Mouse (Mus musculus): Measurements from ENCODE around the gene Susd2. TPM values are rescaled to one million over a fixed set of nuclear protein-coding genes. Genes with fewer than 3 reads are reported as not detected.

Susd2 gene
- polyA plus RNA-seq, 1 experiment from 2014 or later = 3.8 TPM

DNA sequence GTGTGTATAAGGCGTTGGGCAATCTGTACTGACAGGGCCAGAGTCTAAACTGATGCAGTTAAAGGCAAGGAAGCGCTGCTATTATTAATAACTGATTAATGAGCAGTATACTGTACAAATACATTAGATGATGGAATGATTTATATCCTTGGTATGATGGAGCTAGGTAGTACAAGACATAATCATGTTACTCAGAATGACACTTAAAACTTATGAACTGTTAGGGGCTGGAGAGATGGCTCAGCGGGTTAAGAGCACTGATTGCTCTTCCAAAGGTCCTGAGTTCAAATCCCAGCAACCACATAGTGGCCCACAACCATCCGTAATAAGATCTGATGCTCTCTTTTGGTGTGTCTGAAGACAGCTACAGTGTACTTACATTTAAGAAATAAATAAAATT is 36.6 kb downstream of the Susd2 start:
- Histone ChIP-seq H3K9ac (no peak overlapping the region), H3K27ac (no peak overlapping the region), H3K4me1 (replicated peaks) (no peaks in the 10 kb centered on the region), H3K4me2 (no peak overlapping the region), H3K36me3 (no peaks in the 10 kb centered on the region), H3K27me3 (no peaks in the 10 kb centered on the region), H3K4me3 (no peak overlapping the region), H3K9me3 (no peaks in the 10 kb centered on the region)
- 88% methylated on average over 4 of the region's 4 CpGs for WGBS
- no peak for ATAC-seq (ENCODE audit: low FRiP score)

DNA sequence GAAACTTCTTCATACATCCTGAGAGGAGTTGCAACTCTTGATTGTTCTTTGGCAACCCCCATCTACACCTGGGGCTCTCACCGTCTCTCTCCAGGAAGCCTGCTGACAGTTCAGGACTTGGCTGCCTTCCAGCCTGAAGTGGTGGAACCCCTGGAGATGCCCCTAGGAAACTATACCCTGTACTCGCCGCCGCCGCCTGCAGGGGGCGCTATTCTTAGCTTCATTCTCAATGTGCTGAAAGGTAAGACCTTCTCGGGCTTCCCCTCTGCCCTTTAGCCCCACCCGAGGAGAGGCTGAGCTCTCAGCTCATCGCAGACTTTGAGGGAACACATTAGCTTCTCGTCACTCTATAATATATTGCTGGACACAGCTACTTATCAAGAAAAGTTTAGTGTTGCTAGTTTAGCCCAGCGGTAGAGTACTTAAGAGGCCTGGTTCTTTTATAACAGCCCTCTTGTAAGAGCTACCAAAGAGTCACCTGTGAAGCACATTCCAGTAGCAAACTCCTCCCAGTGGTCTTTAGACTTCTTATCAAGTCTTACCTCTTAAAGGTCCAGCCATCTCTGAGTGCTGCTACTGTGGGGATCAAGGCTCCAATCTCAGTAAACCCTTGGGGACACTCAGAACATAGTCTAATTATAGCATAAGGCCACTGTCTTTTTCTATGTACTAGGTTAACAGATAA is 38.5 kb downstream of the Susd2 start:
- H3K27ac ChIP-seq = no peak overlapping the region
- H3K4me3 ChIP-seq = no peak overlapping the region
- no peaks in the 10 kb centered on the region for H3K36me3 ChIP-seq
- WGBS = 48% methylated on average over 11 of the region's 11 CpGs
- H3K9me3 ChIP-seq = no peaks in the 10 kb centered on the region
- no peaks in the 10 kb centered on the region for H3K4me1 ChIP-seq (replicated peaks)
- H3K9ac ChIP-seq = no peak overlapping the region
- no peaks in the 10 kb centered on the region for H3K27me3 ChIP-seq
- no peak overlapping the region for H3K4me2 ChIP-seq
- ATAC-seq (ENCODE audit: low FRiP score) = no peak

DNA sequence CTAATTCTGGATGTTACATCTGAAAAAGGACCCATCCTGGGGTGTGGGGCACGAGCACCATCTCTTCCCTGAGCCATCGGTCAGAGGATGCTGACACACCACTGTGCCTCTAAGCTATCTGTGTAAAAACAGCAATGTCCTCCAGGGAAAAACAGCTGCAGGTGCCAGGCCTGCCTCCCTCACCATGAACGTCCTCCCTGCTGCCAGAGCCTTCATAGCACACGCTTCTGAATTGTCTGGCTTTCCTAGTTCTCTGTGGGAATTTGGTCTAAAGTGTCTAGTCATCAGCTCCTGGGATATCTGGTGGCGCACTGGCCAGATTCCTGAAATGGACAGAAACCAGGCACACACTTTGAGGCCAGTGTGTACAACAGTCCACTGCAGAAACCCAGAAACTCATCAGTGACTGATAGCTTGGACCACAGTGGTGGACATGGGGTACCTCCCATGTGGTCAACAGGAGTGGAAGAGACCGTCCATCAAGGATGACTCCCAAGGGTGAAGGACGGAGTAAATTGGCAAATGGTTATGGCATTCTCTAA is 43.5 kb downstream of the Susd2 start:
- WGBS = 87% methylated on average over 7 of the region's 7 CpGs
- no peaks in the 10 kb centered on the region for H3K4me1 ChIP-seq (replicated peaks)

DNA sequence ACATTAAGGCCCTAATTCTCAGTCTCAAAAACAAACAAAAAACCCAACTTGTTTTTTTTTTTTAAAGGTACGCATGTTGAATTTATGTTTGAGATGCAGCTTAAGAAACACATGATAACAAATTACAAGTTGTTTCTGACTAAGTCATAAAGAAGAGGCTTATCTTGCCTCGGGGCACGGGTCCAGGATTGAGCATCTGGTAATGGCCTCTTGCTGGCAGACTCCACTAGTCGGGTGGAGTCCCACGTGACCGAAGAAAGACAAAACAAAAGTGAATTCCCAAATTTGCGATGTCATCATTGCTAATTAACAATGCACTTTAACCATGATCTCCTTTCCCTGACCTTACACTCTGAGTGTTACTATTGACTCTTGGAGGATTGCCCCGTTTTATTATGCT is 47.8 kb downstream of the Susd2 start:
- H3K9ac ChIP-seq = no peak overlapping the region
- no peak for ATAC-seq (ENCODE audit: low FRiP score)
- WGBS = 84% methylated on average over 8 of the region's 8 CpGs
- no peaks in the 10 kb centered on the region for H3K4me1 ChIP-seq (replicated peaks)
- no peaks in the 10 kb centered on the region for H3K27me3 ChIP-seq
- H3K9me3 ChIP-seq = 0 out of 2 replicates have a peak, but pooled peaks cover 4% of the 10 kb centered on the region
- no peak overlapping the region for H3K4me2 ChIP-seq
- H3K36me3 ChIP-seq = no peaks in the 10 kb centered on the region
- H3K27ac ChIP-seq = no peak overlapping the region
- H3K4me3 ChIP-seq = no peak overlapping the region

More for the DNA sequence above, 43.5 kb downstream of the Susd2 start:
- H3K9me3 ChIP-seq = 0 out of 2 replicates have a peak, but pooled peaks cover 4% of the 10 kb centered on the region
- H3K9ac ChIP-seq = no peak overlapping the region
- H3K4me3 ChIP-seq = no peak overlapping the region
- no peaks in the 10 kb centered on the region for H3K27me3 ChIP-seq
- H3K27ac ChIP-seq = no peak overlapping the region
- no peaks in the 10 kb centered on the region for H3K36me3 ChIP-seq
- no peak overlapping the region for H3K4me2 ChIP-seq
- no peak for ATAC-seq (ENCODE audit: low FRiP score)

DNA sequence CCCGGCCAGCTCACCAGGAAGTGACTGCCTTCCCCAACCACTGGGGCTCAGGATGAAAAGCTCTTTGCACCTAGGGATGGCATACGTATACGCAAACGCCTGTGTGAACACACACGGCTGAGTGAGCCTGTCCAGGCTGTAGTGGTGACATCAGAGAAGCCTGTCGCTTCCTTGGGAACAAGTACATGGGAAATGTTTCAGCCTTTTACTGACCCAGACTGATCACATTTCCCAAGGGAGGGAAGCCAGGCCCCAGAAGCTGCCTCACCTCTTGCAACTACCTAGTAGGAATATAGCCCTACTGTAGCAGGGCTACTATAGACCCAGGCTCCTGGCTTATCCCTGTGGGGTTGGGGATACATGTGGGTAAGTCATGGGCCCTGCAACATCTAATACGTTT is 51.2 kb downstream of the Susd2 start:
- ATAC-seq (ENCODE audit: low FRiP score) = no peak
- WGBS = 86% methylated on average over 7 of the region's 7 CpGs
- no peaks in the 10 kb centered on the region for H3K36me3 ChIP-seq

DNA sequence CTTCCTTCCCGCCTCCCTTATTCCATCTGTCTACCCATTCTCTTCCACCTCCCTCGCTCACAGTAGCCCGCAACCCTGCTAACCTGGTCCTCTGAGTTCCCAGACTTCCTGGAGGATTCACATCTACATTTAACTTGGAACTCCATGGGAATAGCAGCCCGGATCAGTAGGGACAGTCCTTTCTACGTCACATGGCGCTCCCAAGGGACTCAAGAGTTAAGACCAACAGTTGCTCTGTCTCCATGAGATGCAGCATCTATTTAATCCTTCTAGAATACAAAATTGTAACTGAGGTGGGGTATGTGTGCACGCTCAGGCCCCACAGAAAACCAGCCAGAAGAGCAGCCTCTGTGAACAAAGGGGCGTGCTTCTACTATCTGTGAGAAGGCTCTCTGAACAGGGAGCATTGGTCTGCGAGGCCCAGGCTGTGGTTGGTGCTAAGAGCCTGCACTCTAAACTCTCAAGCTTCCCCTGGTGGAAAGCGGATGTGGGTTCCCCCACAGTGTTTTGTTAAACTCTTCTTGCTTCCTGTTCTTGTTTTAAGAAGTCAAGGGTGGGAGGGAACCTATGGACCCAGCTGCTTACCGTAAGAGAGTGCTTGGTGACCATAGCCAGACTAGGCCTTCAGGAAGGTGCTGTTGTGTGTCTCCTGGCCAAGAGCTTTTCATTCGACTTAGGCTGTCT is 52.5 kb downstream of the Susd2 start:
- no peak overlapping the region for H3K4me2 ChIP-seq
- H3K27ac ChIP-seq = no peak overlapping the region
- H3K4me1 ChIP-seq (replicated peaks) = peaks cover 9% of the 10 kb centered on the region
- no peaks in the 10 kb centered on the region for H3K36me3 ChIP-seq
- 79% methylated on average over 12 of the region's 12 CpGs for WGBS
- H3K9me3 ChIP-seq = no peaks in the 10 kb centered on the region
- H3K9ac ChIP-seq = no peak overlapping the region
- ATAC-seq (ENCODE audit: low FRiP score) = no peak
- H3K4me3 ChIP-seq = no peak overlapping the region
- no peaks in the 10 kb centered on the region for H3K27me3 ChIP-seq

More for the DNA sequence above, 51.2 kb downstream of the Susd2 start:
- peaks cover 9% of the 10 kb centered on the region for H3K4me1 ChIP-seq (replicated peaks)
- no peak overlapping the region for H3K4me2 ChIP-seq
- H3K27me3 ChIP-seq = no peaks in the 10 kb centered on the region
- no peak overlapping the region for H3K9ac ChIP-seq
- H3K9me3 ChIP-seq = no peaks in the 10 kb centered on the region
- no peak overlapping the region for H3K4me3 ChIP-seq
- H3K27ac ChIP-seq = no peak overlapping the region

DNA sequence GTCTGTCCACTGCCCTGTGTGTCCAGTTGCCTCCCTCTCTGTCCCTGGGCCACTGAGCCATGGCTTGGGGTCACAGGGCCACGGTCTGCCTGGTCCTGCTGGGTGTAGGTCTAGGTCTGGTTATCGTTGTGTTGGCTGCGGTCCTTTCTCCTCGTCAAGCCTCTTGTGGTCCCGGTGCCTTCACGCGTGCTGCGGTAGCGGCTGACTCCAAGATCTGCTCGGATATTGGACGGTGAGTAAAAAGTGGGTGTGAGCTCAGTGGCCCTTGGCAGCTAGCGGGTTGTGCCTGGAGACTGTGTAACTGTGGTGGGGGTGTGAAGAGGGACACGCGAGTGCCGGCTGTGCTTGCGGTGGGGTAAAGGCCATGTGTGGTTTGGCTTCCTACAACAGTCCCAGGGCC is 54.2 kb downstream of the Susd2 start:
- Histone ChIP-seq H3K9me3 (no peaks in the 10 kb centered on the region), H3K27ac (no peak overlapping the region), H3K36me3 (no peaks in the 10 kb centered on the region), H3K4me1 (replicated peaks) (peaks cover 15% of the 10 kb centered on the region), H3K4me2 (no peak overlapping the region), H3K27me3 (peaks cover 7% of the 10 kb centered on the region), H3K9ac (peak overlapping the region; percentile 19; the same call in 1 of the 2 replicates), H3K4me3 (no peak overlapping the region)
- ATAC-seq (ENCODE audit: low FRiP score) = no peak
- WGBS = 81% methylated on average over 16 of the region's 16 CpGs

DNA sequence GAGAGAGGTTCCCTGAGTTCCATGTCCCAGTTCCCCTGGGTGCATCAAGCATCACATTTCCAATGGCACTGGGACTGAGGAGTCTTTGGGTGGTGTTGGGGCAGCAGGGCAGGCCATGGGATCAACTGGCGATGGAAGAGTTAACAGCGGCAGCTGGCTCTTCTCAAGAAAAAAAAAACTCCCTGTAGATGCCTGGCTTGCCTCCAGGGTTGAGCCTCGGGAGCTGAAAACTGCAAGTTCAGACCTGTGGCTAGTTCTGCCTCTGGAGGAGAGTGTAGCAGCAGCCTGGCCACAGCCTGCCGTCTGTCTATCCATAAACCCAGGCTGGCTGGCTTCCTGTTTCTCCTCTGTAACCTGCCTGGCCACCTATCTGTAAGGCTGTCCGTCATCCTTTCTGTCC is 54.7 kb downstream of the Susd2 start, which contains the start of gene Ggt5:
Gene Ggt5 (plus strand): TSS at position 212 of the 400 bp plus-strand sequence.
- no peaks in the 10 kb centered on the region for H3K36me3 ChIP-seq
- H3K27ac ChIP-seq = no peak within 1 kb of the TSS
- 31% methylated on average over 5 of the region's 5 CpGs for WGBS
- peaks cover 15% of the 10 kb centered on the region for H3K4me1 ChIP-seq (replicated peaks)
- H3K4me2 ChIP-seq = no peak within 1 kb of the TSS
- peaks cover 7% of the 10 kb centered on the region for H3K27me3 ChIP-seq
- ATAC-seq (ENCODE audit: low FRiP score) = no peak
- no peak within 1 kb of the TSS for H3K4me3 ChIP-seq
- H3K9me3 ChIP-seq = no peaks in the 10 kb centered on the region
- peak within 1 kb of the TSS; percentile 19; the same call in 1 of the 2 replicates for H3K9ac ChIP-seq

DNA sequence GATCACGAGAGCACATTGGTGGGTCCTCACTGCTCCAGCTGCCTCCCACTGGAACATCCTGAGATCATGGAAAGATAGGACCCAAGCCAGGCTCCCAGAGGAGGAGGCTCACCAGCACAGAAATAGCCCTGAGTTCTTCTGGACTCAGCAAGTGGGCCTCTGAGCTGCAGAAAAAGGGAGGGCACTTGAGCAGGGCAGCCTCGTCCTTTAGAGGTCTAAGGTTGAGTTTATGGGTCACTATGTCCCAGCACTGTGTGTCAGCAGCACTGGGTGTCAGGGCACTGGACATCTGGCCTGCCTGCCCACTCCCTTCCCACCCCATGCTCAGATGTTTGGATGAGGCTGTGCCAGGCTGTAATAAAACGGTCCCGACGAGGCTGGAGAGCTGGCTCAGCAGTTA is 55.5 kb downstream of the Susd2 start:
- WGBS = 64% methylated on average over 5 of the region's 5 CpGs
- Histone ChIP-seq H3K9me3 (no peaks in the 10 kb centered on the region), H3K27ac (no peak overlapping the region), H3K4me2 (no peak overlapping the region), H3K27me3 (peaks cover 7% of the 10 kb centered on the region), H3K36me3 (no peaks in the 10 kb centered on the region), H3K4me1 (replicated peaks) (peaks cover 15% of the 10 kb centered on the region), H3K9ac (no peak overlapping the region), H3K4me3 (no peak overlapping the region)
- no peak for ATAC-seq (ENCODE audit: low FRiP score)

DNA sequence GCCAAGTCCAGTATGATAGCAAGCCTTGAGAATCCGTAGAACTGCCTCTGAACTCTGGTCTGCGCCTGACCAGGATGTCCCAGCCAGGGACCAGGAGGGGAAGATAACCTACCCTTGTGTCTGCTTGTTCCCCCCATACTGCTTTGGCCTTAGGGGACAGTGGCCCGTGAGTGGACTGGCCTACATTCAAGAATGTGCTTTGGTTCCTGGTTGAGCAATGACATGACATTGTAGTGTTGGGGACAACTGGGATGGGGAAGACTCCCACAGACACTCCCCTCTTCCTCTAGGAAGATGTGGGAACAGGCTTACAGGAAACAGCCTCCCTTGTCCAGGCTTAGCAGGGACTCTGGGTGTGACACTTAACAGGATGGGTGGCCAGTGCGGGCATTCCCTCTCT is 56.0 kb downstream of the Susd2 start:
- H3K4me3 ChIP-seq = no peak overlapping the region
- H3K4me1 ChIP-seq (replicated peaks) = peaks cover 15% of the 10 kb centered on the region
- no peak for ATAC-seq (ENCODE audit: low FRiP score)
- H3K9ac ChIP-seq = no peak overlapping the region
- no peak overlapping the region for H3K4me2 ChIP-seq
- H3K27ac ChIP-seq = no peak overlapping the region
- H3K27me3 ChIP-seq = peaks cover 9% of the 10 kb centered on the region
- H3K9me3 ChIP-seq = no peaks in the 10 kb centered on the region
- WGBS = 87% methylated on average over 4 of the region's 4 CpGs
- H3K36me3 ChIP-seq = no peaks in the 10 kb centered on the region
